Mouse (Mus musculus) small intestine, adult 2 months (tissue): ENCODE measurements around the gene Ccdc22.

Experiments
- CTCF ChIP-seq: fragments of 200-500 bp; IDR thresholded peaks from 2 replicates; pipeline ENCODE4 v1.5.1; 2012; ENCODE audit warnings: low read depth, mild to moderate bottlenecking, control low read depth, inconsistent platforms, low read length, moderate library complexity, mixed read lengths; ENCODE audit not compliant: insufficient replicate concordance, insufficient read length; ENCODE audit errors: extremely low read depth
- POLR2A ChIP-seq: fragments of 200-500 bp; IDR thresholded peaks from 2 replicates; pipeline ENCODE4 v1.6.1; 2012; ENCODE audit warnings: low read depth, mild to moderate bottlenecking, control low read depth, inconsistent platforms, low read length, moderate library complexity

DNA sequence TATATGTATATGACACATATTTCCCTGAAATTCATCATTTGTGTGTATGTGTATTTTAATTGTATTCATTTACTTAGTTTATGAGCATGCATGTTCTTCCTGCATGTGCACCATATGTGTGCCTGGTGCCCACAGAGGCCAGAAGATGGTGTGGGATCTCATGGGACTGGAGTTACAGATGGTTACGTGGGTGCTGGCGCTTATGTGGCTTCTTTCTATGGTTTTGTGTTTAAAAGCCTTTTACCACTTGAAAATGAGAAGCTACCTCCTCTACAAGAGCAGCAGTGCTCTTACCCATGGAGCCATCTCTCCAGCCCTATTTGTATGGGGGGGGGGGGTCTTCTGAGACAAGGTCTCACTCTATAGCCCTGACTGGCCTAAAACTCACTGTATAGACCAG, 24.2 kb downstream of the Ccdc22 start:
- TF ChIP-seq POLR2A (no peak), CTCF (no peak)
